15 mouse cellular contexts compared by ENCODE assay signal in genomic region chr5:134797688-134798094, GRCm38 (mm10). TPM values are rescaled to one million over a fixed set of nuclear protein-coding genes. Genes with fewer than 3 reads are reported as not detected.
DNase-seq lines count a peak whose midpoint lies in the region; ATAC-seq and TF ChIP-seq lines count a peak whose summit lies in the region.
"Had no signal": no experiment of that assay in that cellular context is flagged by ENCODE, and none has a peak within 500 bp of the region (broad histone marks: within the 10 kb centered on the region; RNA-seq: fewer than 3 reads in every experiment).

No protein-coding gene starts in this region.

- H3K27me3 ChIP-seq in stomach, embryonic 16.5 days (ENCODE audit: control insufficient read depth, insufficient read depth, low read length): no peaks in the 10 kb centered on the region
- H3K27me3 ChIP-seq: embryonic facial prominence, embryonic 15.5 days had no signal

- peaks cover 11% of the 10 kb centered on the region for H3K4me1 ChIP-seq in lung, adult 2 months (ENCODE audit: control insufficient read depth, insufficient read depth, low read length)
- H3K4me1 ChIP-seq in stomach, embryonic 16.5 days (ENCODE audit: control insufficient read depth, insufficient read depth, low read length): 0 out of 2 replicates have a peak, but pooled peaks cover 3% of the 10 kb centered on the region
- H3K4me1 ChIP-seq: embryonic facial prominence, embryonic 15.5 days had no signal

- TF ChIP-seq POLR2A in lung, adult 2 months (IDR thresholded peaks at IDR 0.05; ENCODE audit: borderline replicate concordance, extremely low read depth, low read depth, low read length): 0 out of 2 replicates have a peak, but pooled peaks have one; percentile 22

- no peak overlapping the region for H3K9ac ChIP-seq in stomach, embryonic 16.5 days (ENCODE audit: low read length)
- H3K9ac ChIP-seq: embryonic facial prominence, embryonic 15.5 days had no signal

- H3K4me2 ChIP-seq in stomach, embryonic 16.5 days (ENCODE audit: low read depth, low read length): no peak overlapping the region
- H3K4me2 ChIP-seq: embryonic facial prominence, embryonic 15.5 days; liver, embryonic 11.5 days; midbrain, embryonic 11.5 days had no signal

- H3K27ac ChIP-seq in stomach, embryonic 16.5 days (ENCODE audit: low read length): no peak overlapping the region
- H3K27ac ChIP-seq: embryonic facial prominence, embryonic 15.5 days; left cerebral cortex, adult 2 months had no signal

- WGBS in lung, adult 2 months: 18% methylated on average over 18 of the region's 18 CpGs
- whole genome bisulfite sequencing in stomach, embryonic 16.5 days: 27% methylated on average over 18 of the region's 18 CpGs

- TF ChIP-seq CTCF in lung, adult 2 months (IDR thresholded peaks at IDR 0.05; ENCODE audit: insufficient read depth, low read length): no peak

- peak; percentile 72; the same call in 1 of the 2 replicates for ATAC-seq in stomach, embryonic 16.5 days (ENCODE audit: insufficient read depth, low FRiP score)
- no peak for ATAC-seq in megakaryocyte, adult 5-6 weeks (ENCODE audit: poor library complexity, severe bottlenecking)
- ATAC-seq: forebrain, embryonic 14.5 days; inflammation-experienced regulatory T-cells, adult 6 months had no signal

- no peaks in the 10 kb centered on the region for H3K36me3 ChIP-seq in stomach, embryonic 16.5 days (ENCODE audit: control insufficient read depth, insufficient read depth, low read length)
- H3K36me3 ChIP-seq: embryonic facial prominence, embryonic 15.5 days had no signal

- H3K9me3 ChIP-seq in stomach, embryonic 16.5 days (replicated peaks; ENCODE audit: control insufficient read depth, low read length): no peaks in the 10 kb centered on the region
- H3K9me3 ChIP-seq: embryonic facial prominence, embryonic 15.5 days had no signal

- peak; percentile 88 for DNase-seq in heart, adult 11 months
- no peak for DNase-seq in heart, adult 8-10 months (ENCODE audit: low spot score)
- peak; percentile 44 for DNase-seq in kidney, postnatal 10 days
- DNase-seq in kidney, adult 11 months: no peak
- peak; percentile 49 for DNase-seq in lung, adult 2 months
- DNase-seq: cerebellum, postnatal 25 days; right cerebral cortex, adult 18-20 months had no signal

- H3K4me3 ChIP-seq in lung, adult 2 months (replicated peaks; ENCODE audit: extremely low read depth, low read depth, low read length): no peak overlapping the region
- H3K4me3 ChIP-seq in stomach, embryonic 16.5 days (replicated peaks; ENCODE audit: low read length): no peak overlapping the region
- H3K4me3 ChIP-seq: embryonic facial prominence, embryonic 15.5 days; left cerebral cortex, adult 2 months had no signal

RNA-seq across cellular contexts. Expression of gene Eln, which starts 50.6 kb away (rescaled TPM):
- total RNA-seq in heart, adult 8-10 months (2022): 10 to 100 TPM; 14.7 to 26.2 (median 17.6) TPM
- polyA plus RNA-seq in lung, adult 2 months (2012; rRNA removed): 311 and 510 TPM in 2 replicates
- polyA plus RNA-seq in stomach, embryonic 16.5 days (2015; fragmentation: Nextera tagmentation; extraction: Ambion mirVana): 93.7 and 97.0 TPM in 2 replicates
- total RNA-seq in megakaryocyte, adult 5-6 weeks (2015): not detected in 2 replicates
- total RNA-seq in megakaryocyte, adult 5-6 weeks (2017): not detected in 2 replicates

Comparison
In these comparisons a context has a peak if more than half of its experiments do, and no peak if none do; other contexts are left out.
1. DNase-seq: peak in heart, adult 11 months (single experiment), kidney, postnatal 10 days (single experiment) and lung, adult 2 months (single experiment); none in heart, adult 8-10 months (single experiment) and kidney, adult 11 months (single experiment).
2. RNA of gene Eln, which starts 50.6 kb away (total RNA-seq): 14.7 to 26.2 TPM in heart, adult 8-10 months; not detected in megakaryocyte, adult 5-6 weeks; every median in the first group is over 10 times any median in the second.